Mouse (Mus musculus) cerebral cortex, adult 2 months (tissue): ENCODE results near the gene Nr3c2.

ENCODE experiments used
- WGBS: fragments of 180-500 bp; shearing (Covaris S2); methylation state at CpG from one replicate; pipeline ENCODE4 v1.1.7; 2018; 5-methylcytosine and 5-hydroxymethylcytosine counted together

Gene Nr3c2

DNA sequence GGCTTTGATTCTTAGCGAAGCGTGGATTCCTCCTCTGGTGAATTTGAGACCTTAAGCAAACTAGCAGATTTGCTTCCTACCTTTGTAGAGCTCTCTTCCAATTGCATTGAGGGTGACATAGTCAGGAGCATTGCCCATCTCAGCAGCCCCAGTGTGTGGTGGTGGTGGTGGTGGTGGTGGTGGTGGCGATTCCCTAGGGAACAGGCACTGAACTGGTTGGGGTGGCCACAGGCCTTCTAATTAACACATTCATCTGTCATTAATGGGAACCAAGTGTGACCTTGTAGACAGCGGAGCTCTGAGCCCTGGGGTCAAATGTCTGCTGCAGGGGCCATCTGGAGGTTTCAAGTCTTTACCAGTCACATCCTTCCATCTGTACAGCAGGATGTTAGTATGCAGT lies 277.1 kb downstream of the Nr3c2 start:
- WGBS = 99% methylated on average over 4 of the region's 4 CpGs

GRCm38 (mm10) chr8:77185816-77186215 lies 286.6 kb downstream of the Nr3c2 start:
- WGBS = 96% methylated on average over 28 of the region's 28 CpGs

DNA sequence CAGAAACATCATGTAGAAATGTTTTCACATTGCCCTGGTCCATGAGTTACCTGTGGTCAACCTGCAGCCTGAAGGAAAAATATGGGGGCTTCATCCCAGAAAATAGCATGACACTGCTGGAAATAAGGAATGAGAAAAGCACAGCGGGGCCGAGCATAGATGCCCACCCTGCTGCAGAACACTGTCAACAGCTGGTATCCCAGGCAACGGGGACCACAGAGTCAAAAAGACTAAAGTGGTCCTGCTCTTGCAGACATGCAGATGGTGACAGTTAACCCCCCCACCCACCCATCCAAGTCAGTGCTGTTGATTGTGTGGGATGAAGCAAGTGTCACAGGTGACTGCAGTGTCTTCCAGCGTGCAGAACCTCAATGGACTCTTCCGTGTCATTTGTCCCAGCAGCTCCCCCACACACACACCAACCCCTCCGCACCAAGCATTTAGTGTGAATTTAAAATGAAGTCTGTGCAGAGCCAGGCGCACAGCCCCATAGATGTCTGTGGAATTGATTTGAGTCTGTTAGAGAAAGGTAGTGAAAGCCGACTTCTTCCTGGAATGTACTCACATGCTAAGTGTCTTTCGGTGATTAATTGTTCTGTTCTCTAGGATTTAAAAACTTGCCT lies 287.8 kb downstream of the Nr3c2 start:
- 62% methylated on average over 9 of the region's 9 CpGs for WGBS

DNA sequence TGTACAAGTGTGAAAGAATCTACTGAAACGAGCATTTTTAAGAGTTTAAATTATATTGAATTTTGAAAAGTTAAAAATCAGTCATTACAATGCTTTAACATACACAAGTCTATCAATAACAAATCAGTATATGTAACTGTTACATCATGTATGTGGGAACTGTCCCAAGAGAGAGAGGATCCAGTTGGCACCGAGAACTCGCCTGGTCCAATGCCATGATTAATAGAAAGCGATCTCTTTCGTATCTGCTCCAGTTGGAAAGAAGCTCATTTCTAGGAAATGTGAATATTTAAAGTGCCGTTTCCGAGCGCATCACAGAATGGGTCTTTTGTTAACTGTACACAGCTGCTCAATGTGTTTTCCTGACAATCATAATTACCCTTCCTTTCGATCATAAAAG lies 288.5 kb downstream of the Nr3c2 start:
- WGBS = 49% methylated on average over 9 of the region's 9 CpGs

- WGBS = 56% methylated on average over 4 of the region's 4 CpGs
These were observed 289.1 kb downstream of the Nr3c2 start for GRCm38 (mm10) chr8:77188298-77188697.

DNA sequence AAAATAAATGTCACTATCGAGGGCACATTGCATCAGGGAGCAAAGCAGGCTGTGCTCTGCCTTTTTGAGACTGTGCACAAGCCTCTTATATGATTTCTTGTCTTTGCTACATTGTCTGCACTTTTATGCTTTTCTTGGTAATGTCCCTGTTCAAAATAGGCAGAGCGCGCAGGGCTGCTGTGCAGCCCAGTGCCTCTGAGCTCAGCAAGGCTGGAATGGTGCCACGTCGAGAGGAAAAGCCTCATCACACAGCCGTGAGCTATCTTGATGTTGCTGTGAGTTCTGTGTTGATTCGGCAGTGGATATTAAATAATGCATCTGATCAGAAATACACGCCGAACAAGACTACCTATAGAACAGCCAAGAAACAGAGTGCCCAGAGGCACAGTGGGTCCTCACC lies 290.1 kb downstream of the Nr3c2 start:
- 53% methylated on average over 9 of the region's 9 CpGs for WGBS

- WGBS = 89% methylated on average over 3 of the region's 3 CpGs
These were observed 291.2 kb downstream of the Nr3c2 start for GRCm38 (mm10) chr8:77190393-77190792.

DNA sequence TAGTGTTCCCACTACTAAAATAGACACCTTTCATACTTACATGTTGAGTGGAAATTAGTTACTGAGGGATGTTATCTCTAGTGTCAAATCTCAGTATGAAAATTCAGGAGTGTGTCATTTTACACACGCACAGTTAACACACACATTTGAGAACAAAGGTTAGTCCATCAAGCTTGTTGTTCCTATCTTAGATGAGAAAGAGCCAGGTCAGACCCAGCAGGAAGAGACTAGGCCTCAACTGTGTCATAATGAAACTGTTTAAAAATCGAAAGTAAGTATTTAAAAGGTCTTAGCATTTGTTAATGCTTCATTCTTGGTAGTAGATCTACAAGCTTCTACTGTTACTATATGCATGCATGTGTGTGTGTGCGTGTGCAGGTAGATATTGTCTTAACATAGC lies 310.1 kb downstream of the Nr3c2 start:
- WGBS = 91% methylated on average over 3 of the region's 3 CpGs

GRCm38 (mm10) chr8:77213893-77214464 lies 314.7 kb downstream of the Nr3c2 start:
- WGBS = 73% methylated on average over 3 of the region's 3 CpGs

DNA sequence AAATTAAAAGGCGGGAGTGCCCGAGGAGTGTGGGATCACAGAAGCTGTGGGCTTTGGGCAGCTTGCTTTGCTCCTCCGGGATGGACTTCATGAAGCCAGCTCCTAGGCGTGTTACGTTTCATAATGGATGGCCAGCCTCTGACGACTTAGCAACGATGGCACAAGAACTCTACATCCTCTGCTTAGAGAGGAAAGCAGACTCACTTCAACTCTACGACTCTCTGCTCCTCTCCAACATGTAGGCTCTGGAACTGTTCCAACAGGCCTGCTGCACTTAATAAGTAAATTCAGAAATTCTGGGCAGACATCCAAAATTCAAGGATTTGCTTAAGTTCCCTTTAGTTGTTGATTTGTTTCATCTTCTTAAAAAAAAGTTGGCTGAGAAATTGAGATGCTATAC lies 315.4 kb downstream of the Nr3c2 start:
- 61% methylated on average over 8 of the region's 8 CpGs for WGBS

GRCm38 (mm10) chr8:77215191-77215590 lies 315.9 kb downstream of the Nr3c2 start:
- 66% methylated on average over 6 of the region's 6 CpGs for WGBS

- WGBS = 86% methylated on average over 4 of the region's 4 CpGs
These were observed 323.9 kb downstream of the Nr3c2 start for GRCm38 (mm10) chr8:77223123-77223522.

DNA sequence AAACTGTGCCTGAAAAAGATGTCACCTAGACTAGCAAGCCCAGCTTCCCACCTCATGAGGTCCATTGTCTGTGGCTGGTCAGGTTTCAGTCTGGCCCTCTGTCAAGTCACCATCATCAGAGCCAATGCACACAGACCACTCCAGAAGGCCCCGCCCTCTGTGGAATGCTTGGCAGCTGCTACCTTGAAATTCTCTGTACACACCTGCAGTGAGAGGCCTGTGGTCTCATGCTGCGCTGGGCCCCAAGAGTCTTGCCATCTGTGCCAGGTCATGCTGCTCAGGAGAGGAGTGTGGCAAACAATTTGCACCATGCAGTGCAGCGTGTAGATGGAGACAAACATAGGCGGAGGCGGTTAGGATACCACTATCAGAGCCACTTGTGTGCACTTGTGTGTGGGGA lies 328.5 kb downstream of the Nr3c2 start:
- WGBS = 91% methylated on average over 5 of the region's 5 CpGs

DNA sequence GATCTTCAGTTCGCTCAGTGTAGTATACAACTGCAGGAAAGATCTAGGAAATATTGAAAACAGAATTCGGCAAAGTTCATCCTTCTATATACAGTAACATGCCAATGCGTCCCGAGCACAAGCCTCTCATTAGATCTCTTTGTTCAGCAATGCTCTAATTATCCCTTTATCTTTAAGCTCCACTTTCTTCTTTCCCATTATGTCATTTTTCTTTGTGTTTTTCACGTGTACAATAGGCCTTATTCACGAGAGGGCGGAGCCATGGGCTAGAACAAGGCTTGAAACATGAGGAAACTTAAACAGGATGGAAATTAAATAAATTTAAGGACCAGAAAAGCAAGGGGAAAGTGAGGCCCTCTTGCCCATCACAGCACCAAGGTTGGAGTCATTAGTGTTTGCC lies 329.4 kb downstream of the Nr3c2 start:
- 77% methylated on average over 7 of the region's 7 CpGs for WGBS

DNA sequence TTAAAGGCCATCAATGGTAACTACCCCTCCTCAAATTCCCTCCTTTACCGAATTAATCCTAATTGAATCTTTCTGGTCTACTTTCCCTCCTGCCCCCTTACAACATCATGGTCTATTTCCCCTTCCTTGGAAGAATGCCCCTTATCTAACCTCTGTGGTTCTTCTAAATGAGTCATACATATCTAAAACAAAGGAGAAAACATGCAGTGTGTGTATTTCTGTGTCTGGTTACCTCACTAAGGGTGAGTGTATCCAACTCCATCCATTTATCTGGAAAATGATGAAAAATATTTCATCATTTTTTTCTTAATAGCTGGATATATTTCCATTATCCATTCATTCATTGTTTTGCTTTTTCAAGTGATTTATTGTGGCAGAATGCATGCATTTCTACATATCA lies 332.0 kb downstream of the Nr3c2 start:
- WGBS = 97% methylated on average over 1 of the region's 1 CpGs

GRCm38 (mm10) chr8:77231834-77232233 lies 332.6 kb downstream of the Nr3c2 start:
- WGBS = 50% methylated on average over 6 of the region's 6 CpGs

- WGBS = 73% methylated on average over 3 of the region's 3 CpGs
These were observed 333.2 kb downstream of the Nr3c2 start for GRCm38 (mm10) chr8:77232411-77232810.

DNA sequence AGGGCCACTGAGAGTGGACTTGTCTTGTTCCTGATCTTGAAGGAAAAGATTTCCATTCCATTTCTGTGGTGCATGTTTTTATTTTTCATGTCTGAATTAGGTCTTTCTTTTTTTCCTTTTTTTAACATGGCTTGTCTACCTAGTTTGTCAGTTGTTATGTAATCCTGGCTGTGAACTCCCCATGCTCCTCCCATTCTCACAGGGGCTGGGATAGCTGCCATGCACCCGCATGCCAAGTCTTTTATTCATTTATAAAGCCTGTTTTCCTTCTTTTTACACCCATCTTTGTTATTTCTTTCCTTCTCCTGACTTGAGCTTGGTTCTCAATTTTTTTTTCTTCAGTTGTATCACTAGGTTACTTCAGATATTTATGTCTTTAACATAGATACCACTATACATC lies 337.5 kb downstream of the Nr3c2 start:
- WGBS = 45% methylated on average over 1 of the region's 1 CpGs

GRCm38 (mm10) chr8:77241381-77241780 lies 342.1 kb downstream of the Nr3c2 start:
- WGBS = 93% methylated on average over 3 of the region's 3 CpGs

GRCm38 (mm10) chr8:77250094-77250493 lies 350.9 kb downstream of the Nr3c2 start:
- 93% methylated on average over 3 of the region's 3 CpGs for WGBS

DNA sequence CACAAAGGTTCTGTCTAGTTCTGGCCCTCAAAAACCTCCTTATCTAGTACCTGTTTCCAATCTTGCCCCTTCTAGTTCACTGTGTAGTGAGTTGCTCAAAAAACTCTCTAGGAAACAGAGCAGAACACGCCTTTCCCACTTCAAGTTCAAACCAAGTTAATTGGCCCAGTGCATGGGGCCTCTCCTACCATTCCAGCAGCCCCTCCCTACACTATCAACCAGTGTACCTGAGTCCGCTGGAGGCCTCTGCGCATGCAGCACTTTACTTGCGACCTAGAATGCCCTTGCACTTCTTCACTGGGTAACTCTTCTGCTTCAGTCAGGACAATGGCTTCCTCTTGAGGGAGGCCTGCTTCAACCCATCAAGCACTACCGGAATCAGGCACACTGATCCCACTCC lies 351.9 kb downstream of the Nr3c2 start:
- WGBS = 99% methylated on average over 5 of the region's 5 CpGs

GRCm38 (mm10) chr8:77254466-77254865 lies 355.2 kb downstream of the Nr3c2 start:
- WGBS = 76% methylated on average over 5 of the region's 5 CpGs

DNA sequence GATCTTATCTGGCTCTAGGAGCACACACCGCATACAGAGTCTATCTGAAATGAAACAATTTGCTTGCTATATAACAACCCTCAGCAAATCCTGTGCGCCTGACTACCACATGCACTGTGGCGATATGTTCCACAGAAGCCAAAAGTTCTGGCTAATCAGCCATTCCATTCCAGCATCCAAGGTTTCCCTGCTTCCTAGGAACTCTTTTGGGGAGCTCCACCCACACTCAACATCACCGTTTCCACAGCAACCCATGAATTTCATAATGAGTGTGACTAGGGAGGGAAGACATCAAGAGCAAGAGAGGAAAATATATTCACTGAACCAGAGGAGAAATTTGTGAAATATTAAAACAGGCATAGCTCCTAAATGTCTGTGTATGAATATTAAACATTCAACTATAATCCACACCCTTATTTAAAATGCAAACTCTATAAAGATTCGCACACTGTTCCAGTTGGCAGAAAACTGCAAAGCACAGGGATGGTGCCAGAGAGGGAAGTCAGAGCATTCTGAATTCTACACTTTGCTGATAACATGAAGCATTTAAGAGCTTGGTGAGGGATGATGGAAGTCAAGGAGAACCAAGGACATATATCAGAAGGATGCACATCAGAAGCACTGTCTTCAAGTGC lies 357.3 kb downstream of the Nr3c2 start:
- 51% methylated on average over 5 of the region's 5 CpGs for WGBS

GRCm38 (mm10) chr8:77257085-77257451 lies 357.8 kb downstream of the Nr3c2 start:
- WGBS = 67% methylated on average over 12 of the region's 12 CpGs
